Mouse (Mus musculus) G1E (cell line): ENCODE data around the gene Steap3. TPM values are rescaled to one million over a fixed set of nuclear protein-coding genes. Genes with fewer than 3 reads are reported as not detected.

Source experiments
- ATAC-seq: 2 replicates; pipeline ENCODE4 v1.8.0; 2016; ENCODE audit warnings: mild to moderate bottlenecking; ENCODE audit not compliant: insufficient number of reproducible peaks, poor library complexity, low FRiP score, severe bottlenecking; ENCODE audit errors: extremely low read depth
- DNase-seq: peaks from one replicate; pipeline ENCODE4 v3.0.0; 2012; ENCODE audit warnings: low spot score
- H3K27me3 ChIP-seq: 2 replicates; pipeline ENCODE4 v1.6.1; 2012; ENCODE audit warnings: mild to moderate bottlenecking, low read length, inconsistent platforms; ENCODE audit not compliant: insufficient read depth
- H3K36me3 ChIP-seq: replicated peaks from 2 replicates; pipeline ENCODE3; 2012; ENCODE audit warnings: mild to moderate bottlenecking, inconsistent platforms
- H3K4me1 ChIP-seq: 2 replicates; pipeline ENCODE4 v1.6.1; 2012; ENCODE audit warnings: low read depth, low read length, inconsistent platforms, mixed read lengths; ENCODE audit not compliant: insufficient read depth
- H3K4me3 ChIP-seq: 2 replicates; pipeline ENCODE4 v1.5.1; 2012; ENCODE audit warnings: low read depth, mild to moderate bottlenecking, inconsistent platforms, low read length, moderate library complexity, mixed read lengths
- H3K9me3 ChIP-seq: replicated peaks from 2 replicates; pipeline ENCODE4 v1.6.1; 2012; ENCODE audit warnings: inconsistent platforms
- CTCF ChIP-seq: IDR thresholded peaks from 2 replicates; pipeline ENCODE4 v1.5.1; 2012; ENCODE audit warnings: low read depth, low read length, inconsistent platforms, mixed read lengths
- GATA1 ChIP-seq: IDR thresholded peaks from 2 replicates; pipeline ENCODE4 v1.6.1; 2012; ENCODE audit warnings: borderline replicate concordance, low read length, inconsistent platforms, mixed read lengths
- GATA2 ChIP-seq: IDR thresholded peaks from 2 replicates; pipeline ENCODE4 v1.6.1; 2012; ENCODE audit warnings: low read depth, low read length, inconsistent platforms, borderline replicate concordance
- POLR2AphosphoS5 ChIP-seq: IDR thresholded peaks from 2 replicates; pipeline ENCODE4 v1.6.1; 2012; ENCODE audit warnings: low read depth, low read length, inconsistent platforms; ENCODE audit not compliant: insufficient replicate concordance
- TAL1 ChIP-seq: conservative IDR thresholded peaks from 2 replicates; pipeline ENCODE4 v1.6.1; 2012; ENCODE audit warnings: low read depth, low read length, inconsistent platforms, mixed read lengths
- polyA plus RNA-seq: library from polyadenylated mRNA; stranded (reverse); fragments of >175 nt; gene quantifications from 2 replicates; pipeline ENCODE4 v1.2.3, GENCODE M21; 2012
- total RNA-seq, 2 experiments: library from RNA; stranded (forward) in 1 of 2; stranded (reverse) in 1 of 2; fragments of 200-1000 nt in 1 of 2; fragments of >200 nt in 1 of 2; fragmentation: Nextera tagmentation in 1 of 2; gene quantifications; 2 replicates each; pipeline ENCODE4 v1.2.3; 2014 to 2017

The Steap3 gene
- total and polyA plus RNA-seq, 3 experiments: 10.2 to 67.2 (median 28.5) TPM

DNA sequence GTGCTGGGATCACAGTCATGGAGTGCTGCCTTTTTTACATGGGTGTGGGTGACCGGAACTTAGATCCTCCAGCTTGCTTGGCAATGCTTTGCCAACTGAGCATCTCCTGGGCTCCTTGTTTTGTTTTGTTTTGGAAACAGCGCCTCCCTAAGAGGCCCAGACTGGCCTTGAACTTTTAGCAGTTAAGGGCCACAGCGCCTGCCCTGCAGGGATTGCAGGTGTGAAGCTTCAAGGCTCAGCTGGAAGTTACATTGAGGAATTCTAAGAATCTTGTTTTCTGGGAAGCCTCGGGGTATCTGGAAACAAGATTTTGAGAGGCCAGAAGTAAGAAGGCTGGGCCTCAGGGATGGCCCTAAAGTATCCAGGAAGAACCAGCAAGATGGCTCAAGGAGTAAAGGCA, 6.0 kb downstream of the Steap3 start:
- DNase-seq: no peak
- Histone ChIP-seq H3K27me3 (no peaks in the 10 kb centered on the region), H3K4me1 (peaks cover 92% of the 10 kb centered on the region), H3K4me3 (no peak overlapping the region), H3K36me3 (peaks cover 27% of the 10 kb centered on the region), H3K9me3 (peaks cover 4% of the 10 kb centered on the region; the same call in 1 of the 2 replicates)
- no peak for ATAC-seq
- no peak for TF ChIP-seq GATA1

GRCm38 (mm10) chr1:120264861-120265686, 7.4 kb downstream of the Steap3 start:
- ATAC-seq: peak; percentile 86
- DNase-seq: peak; percentile 95
- Histone ChIP-seq H3K4me3 (peak overlapping the region; percentile 76), H3K27me3 (no peaks in the 10 kb centered on the region), H3K9me3 (peaks cover 4% of the 10 kb centered on the region; the same call in 1 of the 2 replicates), H3K4me1 (peaks cover 93% of the 10 kb centered on the region), H3K36me3 (peaks cover 41% of the 10 kb centered on the region)
- no peak for TF ChIP-seq CTCF
- no peak for TF ChIP-seq GATA1
- TF ChIP-seq POLR2AphosphoS5: no peak
- TF ChIP-seq TAL1: no peak
- TF ChIP-seq GATA2: no peak

DNA sequence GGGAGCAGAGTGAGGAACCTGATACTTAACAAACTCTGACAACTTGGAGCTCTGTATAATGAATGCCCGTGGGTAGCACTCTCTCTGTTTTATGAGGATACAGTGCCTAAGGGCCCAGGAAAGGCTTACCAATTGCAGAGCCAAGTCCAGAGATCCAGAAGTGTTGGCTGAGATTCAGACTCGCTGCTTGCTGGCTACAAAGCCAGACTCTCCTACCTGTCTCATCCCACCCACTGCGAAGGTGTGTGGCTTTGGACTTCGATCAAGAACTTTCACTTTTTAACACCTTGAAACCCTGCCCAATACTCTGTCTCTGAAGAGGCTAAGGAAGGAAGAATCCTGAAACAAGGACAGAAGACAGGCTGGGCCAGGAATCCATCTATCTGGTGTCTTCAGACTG, 9.3 kb downstream of the Steap3 start:
- Histone ChIP-seq H3K4me1 (peaks cover 93% of the 10 kb centered on the region), H3K4me3 (peak overlapping the region; percentile 76; the same call in 1 of the 2 replicates), H3K27me3 (no peaks in the 10 kb centered on the region), H3K36me3 (peaks cover 41% of the 10 kb centered on the region), H3K9me3 (peaks cover 4% of the 10 kb centered on the region; the same call in 1 of the 2 replicates)
- no peak for DNase-seq
- no peak for TF ChIP-seq TAL1
- no peak for TF ChIP-seq GATA1
- TF ChIP-seq POLR2AphosphoS5: no peak
- no peak for TF ChIP-seq GATA2
- TF ChIP-seq CTCF: no peak
- no peak for ATAC-seq

GRCm38 (mm10) chr1:120261166-120261565, 11.3 kb downstream of the Steap3 start:
- Histone ChIP-seq H3K36me3 (peaks cover 53% of the 10 kb centered on the region), H3K4me1 (peaks cover 87% of the 10 kb centered on the region), H3K9me3 (peaks cover 4% of the 10 kb centered on the region; the same call in 1 of the 2 replicates), H3K27me3 (no peaks in the 10 kb centered on the region), H3K4me3 (peak overlapping the region; percentile 22; the same call in 1 of the 2 replicates)
- ATAC-seq (no peak), DNase-seq (no peak)
- no peak for TF ChIP-seq POLR2AphosphoS5
- no peak for TF ChIP-seq GATA2
- no peak for TF ChIP-seq TAL1

- H3K4me1 ChIP-seq: peaks cover 94% of the 10 kb centered on the region
- peak overlapping the region; percentile 69; the same call in 1 of the 2 replicates for H3K4me3 ChIP-seq
These were observed 13.3 kb downstream of the Steap3 start for GRCm38 (mm10) chr1:120259249-120259648.

DNA sequence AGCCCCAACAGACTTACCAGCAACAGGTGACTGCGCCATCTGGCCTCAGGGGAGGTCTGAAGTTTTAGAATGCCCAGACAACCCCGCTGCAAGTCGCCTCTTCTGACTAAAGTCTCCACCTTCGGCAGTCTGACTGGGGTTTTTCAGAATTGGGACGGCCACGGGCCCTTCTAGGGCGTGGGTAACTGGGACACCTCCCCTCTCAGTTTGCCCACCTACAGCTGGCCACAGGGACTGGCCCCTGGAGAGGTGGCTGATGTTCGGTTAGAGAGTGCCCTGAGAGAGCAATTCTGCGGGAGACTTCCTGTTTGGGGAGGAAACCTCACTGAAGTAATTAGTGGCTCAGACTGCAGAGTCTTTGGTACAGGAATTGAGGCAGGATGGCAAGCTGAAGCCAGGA, 13.8 kb downstream of the Steap3 start:
- Histone ChIP-seq H3K9me3 (no peaks in the 10 kb centered on the region), H3K36me3 (peaks cover 74% of the 10 kb centered on the region), H3K4me3 (peak overlapping the region; percentile 69), H3K27me3 (no peaks in the 10 kb centered on the region), H3K4me1 (peaks cover 94% of the 10 kb centered on the region)
- TF ChIP-seq CTCF (no peak), TAL1 (no peak), GATA2 (no peak), GATA1 (no peak), POLR2AphosphoS5 (no peak)
- ATAC-seq (peak; percentile 58), DNase-seq (peak; percentile 67)

More at GRCm38 (mm10) chr1:120259249-120259648, 13.3 kb downstream of the Steap3 start:
- no peaks in the 10 kb centered on the region for H3K27me3 ChIP-seq
- H3K36me3 ChIP-seq: peaks cover 72% of the 10 kb centered on the region
- TF ChIP-seq TAL1 (peak; percentile 83), POLR2AphosphoS5 (no peak; the same call in 1 of the 2 replicates)
- H3K9me3 ChIP-seq: no peaks in the 10 kb centered on the region
- ATAC-seq: peak; percentile 80
- peak; percentile 76 for DNase-seq

DNA sequence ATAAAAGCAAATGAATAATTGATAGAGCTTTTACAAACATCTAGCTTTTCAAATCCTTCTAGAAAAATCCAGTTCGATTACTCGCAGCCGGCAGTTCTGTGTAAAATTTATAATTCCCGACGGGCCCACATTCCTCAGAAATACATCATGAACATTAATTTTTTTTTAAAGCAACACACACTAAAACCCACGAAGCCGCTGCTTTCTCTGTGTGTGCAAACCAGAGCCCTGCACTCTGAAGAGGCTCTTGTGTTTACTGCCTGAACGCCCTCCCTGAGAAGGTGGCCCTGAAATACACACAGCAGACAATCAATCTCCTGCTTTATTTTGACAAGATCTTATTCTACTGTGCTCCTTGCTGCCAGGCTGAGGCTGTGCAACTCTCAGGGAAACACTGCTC, 14.3 kb downstream of the Steap3 start:
- DNase-seq (no peak), ATAC-seq (no peak)
- Histone ChIP-seq H3K9me3 (no peaks in the 10 kb centered on the region), H3K4me3 (peak overlapping the region; percentile 69), H3K36me3 (peaks cover 74% of the 10 kb centered on the region), H3K4me1 (peaks cover 93% of the 10 kb centered on the region), H3K27me3 (no peaks in the 10 kb centered on the region)
- TF ChIP-seq TAL1: no peak
- no peak for TF ChIP-seq CTCF
- no peak for TF ChIP-seq GATA2
- TF ChIP-seq POLR2AphosphoS5: no peak
- no peak for TF ChIP-seq GATA1
